Mouse (Mus musculus): ENCODE measurements around the gene Trio. TPM values are rescaled to one million over a fixed set of nuclear protein-coding genes. Genes with fewer than 3 reads are reported as not detected.

Gene Trio
- polyA plus RNA-seq, 1 experiment, result 154 TPM

GRCm38 (mm10) chr15:27869001-27869400 lies 156.6 kb downstream of the Trio start:
- TF ChIP-seq CTCF (IDR thresholded peaks at IDR 0.05; ENCODE audit: borderline replicate concordance, insufficient read depth, low read length) (no peak), POLR2A (IDR thresholded peaks at IDR 0.05; ENCODE audit: low read depth, low read length) (no peak)
- no peak overlapping the region for H3K4me3 ChIP-seq (ENCODE audit: insufficient read depth, low read length)
- no peaks in the 10 kb centered on the region for H3K4me1 ChIP-seq (ENCODE audit: control insufficient read depth, insufficient read depth, low read length)
- H3K27ac ChIP-seq (ENCODE audit: insufficient read depth, low read length), result no peak overlapping the region

- Histone ChIP-seq H3K27ac (ENCODE audit: insufficient read depth, low read length) (no peak overlapping the region), H3K4me1 (ENCODE audit: control insufficient read depth, insufficient read depth, low read length) (no peaks in the 10 kb centered on the region), H3K4me3 (ENCODE audit: insufficient read depth, low read length) (no peak overlapping the region)
- TF ChIP-seq POLR2A (IDR thresholded peaks at IDR 0.05; ENCODE audit: low read depth, low read length) (no peak), CTCF (IDR thresholded peaks at IDR 0.05; ENCODE audit: borderline replicate concordance, insufficient read depth, low read length) (no peak)
Observed at GRCm38 (mm10) chr15:27867831-27868230, 157.8 kb downstream of the Trio start.

- H3K4me1 ChIP-seq (ENCODE audit: control insufficient read depth, insufficient read depth, low read length), result no peaks in the 10 kb centered on the region
- no peak for TF ChIP-seq CTCF (IDR thresholded peaks at IDR 0.05; ENCODE audit: borderline replicate concordance, insufficient read depth, low read length)
- no peak for TF ChIP-seq POLR2A (IDR thresholded peaks at IDR 0.05; ENCODE audit: low read depth, low read length)
- no peak overlapping the region for H3K4me3 ChIP-seq (ENCODE audit: insufficient read depth, low read length)
- H3K27ac ChIP-seq (ENCODE audit: insufficient read depth, low read length), result no peak overlapping the region
Observed at GRCm38 (mm10) chr15:27866471-27866870, 159.2 kb downstream of the Trio start.

GRCm38 (mm10) chr15:27866053-27866452 lies 159.6 kb downstream of the Trio start:
- no peak overlapping the region for H3K27ac ChIP-seq (ENCODE audit: insufficient read depth, low read length)
- no peaks in the 10 kb centered on the region for H3K4me1 ChIP-seq (ENCODE audit: control insufficient read depth, insufficient read depth, low read length)
- H3K4me3 ChIP-seq (ENCODE audit: insufficient read depth, low read length), result no peak overlapping the region
- no peak for TF ChIP-seq CTCF (IDR thresholded peaks at IDR 0.05; ENCODE audit: borderline replicate concordance, insufficient read depth, low read length)
- no peak for TF ChIP-seq POLR2A (IDR thresholded peaks at IDR 0.05; ENCODE audit: low read depth, low read length)

- Histone ChIP-seq H3K4me3 (ENCODE audit: insufficient read depth, low read length) (no peak overlapping the region), H3K4me1 (ENCODE audit: control insufficient read depth, insufficient read depth, low read length) (no peaks in the 10 kb centered on the region), H3K27ac (ENCODE audit: insufficient read depth, low read length) (no peak overlapping the region)
- no peak for TF ChIP-seq CTCF (IDR thresholded peaks at IDR 0.05; ENCODE audit: borderline replicate concordance, insufficient read depth, low read length)
- TF ChIP-seq POLR2A (IDR thresholded peaks at IDR 0.05; ENCODE audit: low read depth, low read length), result no peak
Observed at GRCm38 (mm10) chr15:27864397-27864796, 161.3 kb downstream of the Trio start.

GRCm38 (mm10) chr15:27862949-27863348 lies 162.7 kb downstream of the Trio start:
- H3K4me3 ChIP-seq (ENCODE audit: insufficient read depth, low read length), result no peak overlapping the region
- no peak overlapping the region for H3K27ac ChIP-seq (ENCODE audit: insufficient read depth, low read length)
- H3K4me1 ChIP-seq (ENCODE audit: control insufficient read depth, insufficient read depth, low read length), result no peaks in the 10 kb centered on the region
- TF ChIP-seq POLR2A (IDR thresholded peaks at IDR 0.05; ENCODE audit: low read depth, low read length) (no peak), CTCF (IDR thresholded peaks at IDR 0.05; ENCODE audit: borderline replicate concordance, insufficient read depth, low read length) (no peak)

- H3K27ac ChIP-seq (ENCODE audit: insufficient read depth, low read length), result no peak overlapping the region
- TF ChIP-seq CTCF (IDR thresholded peaks at IDR 0.05; ENCODE audit: borderline replicate concordance, insufficient read depth, low read length) (no peak), POLR2A (IDR thresholded peaks at IDR 0.05; ENCODE audit: low read depth, low read length) (no peak)
- no peaks in the 10 kb centered on the region for H3K4me1 ChIP-seq (ENCODE audit: control insufficient read depth, insufficient read depth, low read length)
- H3K4me3 ChIP-seq (ENCODE audit: insufficient read depth, low read length), result no peak overlapping the region
Observed at GRCm38 (mm10) chr15:27860439-27860838, 165.2 kb downstream of the Trio start.

GRCm38 (mm10) chr15:27859590-27859989 lies 166.1 kb downstream of the Trio start:
- Histone ChIP-seq H3K4me1 (ENCODE audit: control insufficient read depth, insufficient read depth, low read length) (no peaks in the 10 kb centered on the region), H3K4me3 (ENCODE audit: insufficient read depth, low read length) (no peak overlapping the region), H3K27ac (ENCODE audit: insufficient read depth, low read length) (no peak overlapping the region)
- TF ChIP-seq POLR2A (IDR thresholded peaks at IDR 0.05; ENCODE audit: low read depth, low read length) (no peak), CTCF (IDR thresholded peaks at IDR 0.05; ENCODE audit: borderline replicate concordance, insufficient read depth, low read length) (no peak)

- no peaks in the 10 kb centered on the region for H3K4me1 ChIP-seq (ENCODE audit: control insufficient read depth, insufficient read depth, low read length)
- no peak overlapping the region for H3K27ac ChIP-seq (ENCODE audit: insufficient read depth, low read length)
- H3K4me3 ChIP-seq (ENCODE audit: insufficient read depth, low read length), result no peak overlapping the region
- TF ChIP-seq CTCF (IDR thresholded peaks at IDR 0.05; ENCODE audit: borderline replicate concordance, insufficient read depth, low read length) (no peak), POLR2A (IDR thresholded peaks at IDR 0.05; ENCODE audit: low read depth, low read length) (no peak)
Observed at GRCm38 (mm10) chr15:27859115-27859514, 166.5 kb downstream of the Trio start.

DNA sequence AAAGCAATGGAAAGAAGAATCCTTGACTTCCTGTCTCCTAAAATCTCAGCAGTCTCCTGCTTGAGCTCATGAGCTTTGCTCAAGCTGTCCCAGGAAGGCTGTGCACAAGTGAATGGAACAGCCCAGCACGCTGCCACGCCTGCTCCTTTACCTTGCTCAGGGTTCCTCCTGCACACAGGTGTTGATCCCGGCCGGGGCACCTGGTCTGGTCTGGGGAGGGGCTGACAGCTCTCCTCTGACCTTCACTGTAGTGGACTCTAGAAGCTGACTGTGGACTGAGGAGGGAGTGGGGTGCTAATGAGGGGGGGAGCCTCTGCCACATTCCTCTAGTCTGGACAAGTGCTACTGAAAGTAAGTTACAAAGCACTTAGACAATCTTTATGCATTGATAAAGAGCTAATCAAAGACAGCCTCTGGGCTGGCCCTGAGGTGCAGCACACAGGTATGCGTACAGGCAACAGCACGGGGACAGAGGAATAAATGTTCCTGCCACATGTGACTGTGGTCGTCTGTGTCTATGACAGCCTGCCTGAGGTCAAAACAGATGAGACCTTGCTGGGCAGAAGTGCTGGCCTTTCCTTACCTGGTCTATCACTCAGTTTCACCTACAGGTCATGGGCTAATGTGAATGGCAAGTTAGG lies 167.3 kb downstream of the Trio start:
- Histone ChIP-seq H3K27ac (ENCODE audit: insufficient read depth, low read length) (no peak overlapping the region), H3K4me3 (ENCODE audit: insufficient read depth, low read length) (no peak overlapping the region), H3K4me1 (ENCODE audit: control insufficient read depth, insufficient read depth, low read length) (no peaks in the 10 kb centered on the region)
- TF ChIP-seq POLR2A (IDR thresholded peaks at IDR 0.05; ENCODE audit: low read depth, low read length), result no peak
- no peak for TF ChIP-seq CTCF (IDR thresholded peaks at IDR 0.05; ENCODE audit: borderline replicate concordance, insufficient read depth, low read length)

All from embryonic fibroblast, embryonic 13.5 days (primary cell).